Mouse (Mus musculus): ENCODE measurements around the gene Pdzd7.

The Pdzd7 gene

DNA sequence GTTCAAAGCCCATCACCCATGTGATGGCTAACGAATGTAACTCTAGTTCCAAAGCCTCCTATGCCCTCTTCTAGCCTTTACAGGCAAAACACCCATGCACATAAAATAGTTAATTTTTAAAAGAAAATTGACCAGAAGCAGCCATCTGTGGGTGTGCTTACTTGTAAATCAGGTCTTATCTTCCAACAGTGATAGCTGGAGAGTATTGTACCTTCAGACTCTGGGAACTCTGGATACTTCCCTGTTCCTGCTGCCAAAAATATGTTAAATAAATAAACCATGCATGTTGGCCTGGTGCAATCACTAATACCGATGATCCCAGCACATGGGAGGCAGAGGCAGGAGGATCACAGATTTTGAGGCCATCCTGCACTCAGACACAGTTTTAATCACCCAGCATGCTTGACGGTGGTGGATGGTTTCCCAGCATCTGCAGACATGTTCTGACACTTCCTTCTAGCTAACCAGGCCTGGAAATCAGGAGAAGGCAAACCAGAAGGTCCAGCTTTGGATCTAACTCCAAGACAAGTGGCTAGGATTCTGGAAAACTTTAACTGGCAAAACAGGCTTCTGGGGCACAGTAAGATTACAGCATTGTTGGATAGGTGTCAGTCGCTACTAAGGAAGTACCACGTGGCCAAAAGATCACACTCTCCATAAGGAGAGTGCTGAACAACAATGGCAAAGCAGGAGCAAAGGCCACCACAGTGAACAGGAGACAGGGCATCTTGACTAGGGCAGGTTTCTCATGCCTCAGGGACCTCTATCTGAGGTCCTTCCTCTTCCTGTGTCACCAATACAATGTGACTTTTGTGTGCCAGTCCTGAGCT, 60.1 kb downstream of the Pdzd7 start:
- no peak for DNase-seq (ENCODE audit: low read depth, low spot score)

DNA sequence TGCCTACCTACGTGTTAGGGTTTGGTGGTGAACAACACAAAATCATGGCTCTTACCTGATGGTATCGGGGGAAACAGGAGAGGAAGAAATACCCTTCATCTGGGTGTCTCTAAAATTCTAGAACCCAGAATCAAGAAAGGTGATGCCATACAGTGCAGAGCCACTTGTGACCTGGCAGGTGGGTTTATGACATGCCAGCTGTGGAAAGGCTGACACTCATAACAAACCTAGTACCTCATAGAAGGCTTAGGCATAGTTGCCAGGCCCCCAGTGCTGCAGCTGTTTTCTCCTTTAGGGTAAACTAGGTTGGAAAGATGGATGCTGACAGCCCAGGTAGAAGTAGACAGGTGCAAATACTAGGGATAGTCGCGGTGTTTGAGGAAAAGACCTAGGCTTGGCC, 61.1 kb downstream of the Pdzd7 start:
- DNase-seq (ENCODE audit: low read depth, low spot score), result no peak

GRCm38 (mm10) chr19:44983366-44983765, 62.2 kb downstream of the Pdzd7 start:
- DNase-seq (ENCODE audit: low read depth, low spot score), result no peak

DNA sequence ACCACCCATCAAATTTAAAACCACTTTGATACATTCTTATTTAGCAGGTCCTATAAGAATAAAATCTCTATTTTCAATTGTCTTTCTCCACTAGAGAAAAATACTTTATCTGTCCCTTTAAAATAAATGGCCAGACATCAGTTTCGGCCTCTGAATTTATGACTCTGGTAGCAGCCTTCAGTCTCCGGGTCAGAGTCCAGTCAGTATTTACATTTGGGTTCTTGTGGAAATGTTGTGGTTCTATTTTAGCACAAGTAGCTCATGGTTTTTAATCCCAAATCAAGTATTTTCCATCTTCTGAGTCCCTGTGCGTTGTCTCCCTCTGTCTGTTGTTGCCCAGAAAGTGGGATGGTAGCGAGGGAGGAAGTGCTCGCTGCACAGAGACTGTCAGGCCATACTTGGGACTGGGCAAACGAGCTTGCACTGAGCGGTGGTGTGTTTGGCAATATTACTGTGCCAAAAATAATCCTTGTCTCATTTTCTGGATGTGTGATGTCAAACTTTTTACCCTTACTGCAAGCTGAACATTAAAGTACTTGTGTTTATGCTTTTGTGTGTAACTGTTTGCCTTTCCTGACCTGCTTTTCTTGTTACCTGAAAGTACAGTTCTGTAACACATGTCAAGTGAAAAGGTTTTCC, 62.9 kb downstream of the Pdzd7 start:
- no peak for DNase-seq (ENCODE audit: low read depth, low spot score)

- no peak for DNase-seq (ENCODE audit: low read depth, low spot score)
These were observed 64.7 kb downstream of the Pdzd7 start for GRCm38 (mm10) chr19:44980787-44981186.

DNA sequence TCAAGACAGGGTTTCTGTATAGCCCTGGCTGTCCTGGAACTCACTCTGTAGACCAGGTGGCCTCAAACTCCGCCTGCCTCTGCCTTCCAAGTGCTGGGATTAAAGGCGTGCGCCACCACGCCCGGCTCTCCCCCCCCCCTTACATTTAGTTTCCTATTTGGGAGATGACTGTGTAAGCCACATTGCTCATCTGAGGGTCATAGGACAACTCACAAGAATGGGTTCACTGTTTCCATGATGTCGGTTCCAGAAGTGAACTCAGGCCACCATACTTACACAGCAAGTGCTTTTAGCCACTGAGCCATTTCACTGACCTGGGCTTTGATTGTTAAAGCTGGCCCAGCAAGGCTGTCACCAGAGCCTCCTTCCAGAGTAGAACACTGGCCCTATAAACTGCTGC, 68.4 kb downstream of the Pdzd7 start:
- no peak for DNase-seq (ENCODE audit: low read depth, low spot score)
